Mouse (Mus musculus) forebrain, embryonic 14.5 days (tissue): Measurements from ENCODE around the gene Lca5. TPM values are rescaled to one million over a fixed set of nuclear protein-coding genes. Genes with fewer than 3 reads are reported as not detected.

ENCODE experiments used
- ATAC-seq: fragments of 200-750 bp; cut with Nextera tagmentation; 2 replicates; pipeline ENCODE4 v1.8.0; 2017; ENCODE audit warnings: mild to moderate bottlenecking, moderate library complexity
- DNase-seq: peaks from one replicate; pipeline ENCODE4 v3.0.0-alpha.2; 2015; ENCODE audit warnings: low spot score
- H3K27ac ChIP-seq: fragments of 300-500 bp; sonication (generic); 2 replicates; pipeline ENCODE4 v1.5.1; 2014; ENCODE audit warnings: low read depth, mild to moderate bottlenecking, control low read depth, low read length, moderate library complexity
- H3K27me3 ChIP-seq: fragments of 300-500 bp; sonication (generic); replicated peaks from 2 replicates; pipeline ENCODE4 v1.6.1; 2014; ENCODE audit warnings: low read length, control low read depth, mixed read lengths; ENCODE audit not compliant: control insufficient read depth, insufficient read depth
- H3K36me3 ChIP-seq: fragments of 300-500 bp; sonication (generic); 2 replicates; pipeline ENCODE4 v1.6.1; 2014; ENCODE audit warnings: low read length, control low read depth; ENCODE audit not compliant: control insufficient read depth, insufficient read depth
- H3K4me1 ChIP-seq: fragments of 300-500 bp; sonication (generic); 2 replicates; pipeline ENCODE4 v1.6.1; 2014; ENCODE audit warnings: antibody characterized with exemption, low read length, control low read depth; ENCODE audit not compliant: control insufficient read depth, insufficient read depth
- H3K4me2 ChIP-seq: fragments of 300-500 bp; sonication (generic); 2 replicates; pipeline ENCODE4 v1.6.1; 2014; ENCODE audit warnings: mild to moderate bottlenecking, control low read depth, low read length
- H3K4me3 ChIP-seq: fragments of 300-500 bp; sonication (generic); 2 replicates; pipeline ENCODE4 v1.5.1; 2014; ENCODE audit warnings: low read depth, low read length, control low read depth
- H3K9ac ChIP-seq: fragments of 300-500 bp; sonication (generic); 2 replicates; pipeline ENCODE4 v1.6.1; 2014; ENCODE audit warnings: mild to moderate bottlenecking, low read length, control low read depth, moderate library complexity
- H3K9me3 ChIP-seq: fragments of 300-500 bp; sonication (generic); replicated peaks from 2 replicates; pipeline ENCODE4 v1.6.1; 2016; ENCODE audit warnings: low read length, control low read depth, mixed read lengths; ENCODE audit not compliant: control insufficient read depth
- WGBS: fragments of 180-500 bp; shearing (Covaris S2); extraction: QIAGEN DNeasy Blood & Tissue Kit; methylation state at CpG from one replicate; pipeline ENCODE4 v1.1.7; 2014; 5-methylcytosine and 5-hydroxymethylcytosine counted together
- polyA plus RNA-seq: library from polyadenylated mRNA; unstranded; fragments of >200 nt; fragmentation: Nextera tagmentation; extraction: Ambion mirVana; gene quantifications from 2 replicates; pipeline ENCODE4 v1.2.1, GENCODE M21; 2014

The Lca5 gene
- polyA plus RNA-seq, 1 experiment from 2014 or later: 23.8 TPM

GRCm38 (mm10) chr9:83447771-83448170, 6.8 kb upstream of the Lca5 start:
- peak overlapping the region; percentile 56; the same call in 1 of the 2 replicates for H3K27ac ChIP-seq
- peak overlapping the region; percentile 55 for H3K4me2 ChIP-seq
- H3K9me3 ChIP-seq: no peaks in the 10 kb centered on the region
- 1% methylated on average over 22 of the region's 22 CpGs for WGBS
- peak; percentile 60 for DNase-seq
- peak; percentile 81 for ATAC-seq
- H3K4me1 ChIP-seq: peaks cover 3% of the 10 kb centered on the region; the same call in 1 of the 2 replicates
- no peaks in the 10 kb centered on the region for H3K36me3 ChIP-seq
- peak overlapping the region; percentile 37 for H3K4me3 ChIP-seq
- H3K9ac ChIP-seq: peak overlapping the region; percentile 69
- H3K27me3 ChIP-seq: no peaks in the 10 kb centered on the region

GRCm38 (mm10) chr9:83447176-83447575, 6.2 kb upstream of the Lca5 start:
- Histone ChIP-seq H3K4me3 (peak overlapping the region; percentile 37; the same call in 1 of the 2 replicates), H3K4me2 (peak overlapping the region; percentile 55), H3K27ac (no peak overlapping the region), H3K27me3 (no peaks in the 10 kb centered on the region), H3K4me1 (peaks cover 3% of the 10 kb centered on the region; the same call in 1 of the 2 replicates), H3K36me3 (no peaks in the 10 kb centered on the region), H3K9ac (peak overlapping the region; percentile 69), H3K9me3 (no peaks in the 10 kb centered on the region)
- no peak for DNase-seq
- ATAC-seq: no peak
- WGBS: 78% methylated on average over 9 of the region's 9 CpGs

GRCm38 (mm10) chr9:83437621-83438020, 3.3 kb downstream of the Lca5 start:
- DNase-seq (no peak), ATAC-seq (no peak)
- no peaks in the 10 kb centered on the region for H3K27me3 ChIP-seq
- H3K36me3 ChIP-seq: no peaks in the 10 kb centered on the region
- no peaks in the 10 kb centered on the region for H3K9me3 ChIP-seq
- WGBS: 89% methylated on average over 5 of the region's 5 CpGs
- no peak overlapping the region for H3K4me2 ChIP-seq
- H3K27ac ChIP-seq: no peak overlapping the region
- H3K4me3 ChIP-seq: no peak overlapping the region
- H3K9ac ChIP-seq: no peak overlapping the region
- peaks cover 9% of the 10 kb centered on the region; the same call in 1 of the 2 replicates for H3K4me1 ChIP-seq

GRCm38 (mm10) chr9:83434489-83434888, 6.4 kb downstream of the Lca5 start:
- 61% methylated on average over 4 of the region's 4 CpGs for WGBS
- no peaks in the 10 kb centered on the region for H3K27me3 ChIP-seq
- H3K9me3 ChIP-seq: no peaks in the 10 kb centered on the region
- no peaks in the 10 kb centered on the region; the same call in 1 of the 2 replicates for H3K4me1 ChIP-seq
- ATAC-seq (no peak), DNase-seq (no peak)
- H3K4me3 ChIP-seq: no peak overlapping the region
- no peak overlapping the region for H3K9ac ChIP-seq
- H3K36me3 ChIP-seq: no peaks in the 10 kb centered on the region
- H3K4me2 ChIP-seq: no peak overlapping the region
- H3K27ac ChIP-seq: no peak overlapping the region; the same call in 1 of the 2 replicates

- WGBS: 58% methylated on average over 7 of the region's 7 CpGs
- Histone ChIP-seq H3K9me3 (no peaks in the 10 kb centered on the region), H3K36me3 (no peaks in the 10 kb centered on the region), H3K27ac (no peak overlapping the region), H3K4me3 (no peak overlapping the region), H3K4me1 (no peaks in the 10 kb centered on the region; the same call in 1 of the 2 replicates), H3K27me3 (no peaks in the 10 kb centered on the region), H3K4me2 (no peak overlapping the region), H3K9ac (no peak overlapping the region)
- ATAC-seq: peak; percentile 22; the same call in 1 of the 2 replicates
- no peak for DNase-seq
These were observed 7.3 kb downstream of the Lca5 start for GRCm38 (mm10) chr9:83433661-83434060.

GRCm38 (mm10) chr9:83427926-83428325, 13.0 kb downstream of the Lca5 start:
- ATAC-seq (no peak), DNase-seq (no peak)
- Histone ChIP-seq H3K9ac (no peak overlapping the region), H3K4me1 (no peaks in the 10 kb centered on the region), H3K36me3 (peaks cover 22% of the 10 kb centered on the region), H3K27ac (no peak overlapping the region), H3K9me3 (no peaks in the 10 kb centered on the region), H3K4me3 (no peak overlapping the region), H3K4me2 (no peak overlapping the region), H3K27me3 (no peaks in the 10 kb centered on the region)
- WGBS: 83% methylated on average over 4 of the region's 4 CpGs

- Histone ChIP-seq H3K27me3 (no peaks in the 10 kb centered on the region), H3K9me3 (peaks cover 12% of the 10 kb centered on the region), H3K4me2 (no peak overlapping the region), H3K36me3 (peaks cover 36% of the 10 kb centered on the region), H3K27ac (no peak overlapping the region), H3K4me1 (no peaks in the 10 kb centered on the region), H3K9ac (no peak overlapping the region), H3K4me3 (no peak overlapping the region)
- WGBS: 83% methylated on average over 5 of the region's 5 CpGs
- DNase-seq (no peak), ATAC-seq (no peak)
These were observed 22.0 kb downstream of the Lca5 start for GRCm38 (mm10) chr9:83418965-83419364.

- Histone ChIP-seq H3K4me3 (no peak overlapping the region), H3K4me1 (no peaks in the 10 kb centered on the region), H3K9me3 (peaks cover 12% of the 10 kb centered on the region), H3K36me3 (peaks cover 17% of the 10 kb centered on the region; the same call in 1 of the 2 replicates), H3K4me2 (no peak overlapping the region), H3K9ac (no peak overlapping the region), H3K27me3 (no peaks in the 10 kb centered on the region), H3K27ac (no peak overlapping the region)
- DNase-seq (no peak), ATAC-seq (no peak)
- 71% methylated on average over 10 of the region's 10 CpGs for WGBS
These were observed 27.9 kb downstream of the Lca5 start for GRCm38 (mm10) chr9:83413046-83413445.

- no peak for DNase-seq
- H3K27ac ChIP-seq: no peak overlapping the region
- no peak overlapping the region for H3K4me2 ChIP-seq
- H3K36me3 ChIP-seq: peaks cover 12% of the 10 kb centered on the region; the same call in 1 of the 2 replicates
- H3K4me3 ChIP-seq: no peak overlapping the region
- no peak overlapping the region for H3K9ac ChIP-seq
- no peak for ATAC-seq
- H3K9me3 ChIP-seq: no peaks in the 10 kb centered on the region
- H3K27me3 ChIP-seq: no peaks in the 10 kb centered on the region
- WGBS: 82% methylated on average over 7 of the region's 7 CpGs
- no peaks in the 10 kb centered on the region for H3K4me1 ChIP-seq
These were observed 35.8 kb downstream of the Lca5 start for GRCm38 (mm10) chr9:83405150-83405549.
